Mouse (Mus musculus) ovary, adult 18-20 months (tissue): Measurements from ENCODE around the gene Letm1.

Source experiments
- DNase-seq: peaks from one replicate; pipeline ENCODE4 v3.0.0; 2022; ENCODE audit warnings: low spot score, mixed read lengths

The Letm1 gene

DNA sequence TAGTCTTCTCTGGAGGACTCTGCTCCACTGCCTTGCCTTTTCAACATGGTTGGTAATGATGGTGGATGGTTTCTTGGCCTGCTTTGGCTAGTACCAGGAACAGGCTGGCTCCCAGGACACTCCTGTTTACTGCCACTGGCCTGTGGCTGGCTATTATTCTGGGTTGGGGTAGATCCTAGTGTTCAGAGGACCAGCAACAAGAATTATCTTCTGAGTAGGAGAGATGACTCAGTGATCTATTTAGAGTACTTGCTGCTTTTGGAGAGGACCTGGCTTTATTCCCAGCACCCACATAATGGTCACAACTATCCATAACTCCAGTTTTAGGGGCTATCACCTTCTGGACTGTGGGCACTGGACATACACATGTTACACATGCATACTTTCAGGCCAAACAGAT is 44.3 kb downstream of the Letm1 start:
- DNase-seq: no peak

GRCm38 (mm10) chr5:33737903-33738321 is 44.7 kb downstream of the Letm1 start:
- DNase-seq: no peak

- no peak for DNase-seq
Observed at GRCm38 (mm10) chr5:33736230-33736629, 46.4 kb downstream of the Letm1 start.

GRCm38 (mm10) chr5:33735412-33736092 is 47.1 kb downstream of the Letm1 start:
- no peak for DNase-seq

DNA sequence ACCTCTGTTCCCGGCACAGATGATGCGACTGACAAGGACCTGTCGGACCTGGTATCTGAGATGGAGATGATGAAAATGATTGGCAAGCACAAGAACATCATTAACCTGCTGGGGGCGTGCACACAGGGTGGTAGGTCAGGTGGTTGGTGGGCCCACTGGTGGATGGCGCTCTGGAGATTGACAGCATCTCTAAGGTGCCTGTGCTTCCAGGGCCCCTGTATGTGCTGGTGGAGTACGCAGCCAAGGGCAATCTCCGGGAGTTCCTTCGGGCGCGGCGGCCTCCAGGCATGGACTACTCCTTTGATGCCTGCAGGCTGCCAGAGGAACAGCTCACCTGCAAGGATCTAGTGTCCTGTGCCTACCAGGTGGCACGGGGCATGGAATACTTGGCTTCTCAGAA is 48.8 kb downstream of the Letm1 start:
- no peak for DNase-seq

DNA sequence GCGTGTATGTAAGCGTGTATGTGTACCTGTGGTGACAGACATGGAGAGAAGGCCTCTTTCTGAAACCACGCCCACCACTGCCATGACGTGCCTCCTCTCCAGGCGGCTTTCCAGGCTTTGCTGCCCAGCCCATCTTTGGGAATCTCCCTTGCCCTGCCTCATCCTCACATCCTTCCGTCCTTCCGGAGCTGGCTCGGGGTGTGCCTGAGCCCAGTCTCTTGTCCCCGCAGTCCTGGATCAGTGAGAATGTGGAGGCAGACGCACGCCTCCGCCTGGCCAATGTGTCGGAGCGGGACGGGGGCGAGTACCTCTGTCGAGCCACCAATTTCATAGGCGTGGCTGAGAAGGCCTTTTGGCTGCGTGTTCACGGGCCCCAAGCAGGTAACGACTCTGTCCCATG is 51.6 kb downstream of the Letm1 start:
- DNase-seq: no peak

GRCm38 (mm10) chr5:33730516-33730915 is 52.1 kb downstream of the Letm1 start:
- DNase-seq: no peak

- DNase-seq: no peak
Observed at GRCm38 (mm10) chr5:33728841-33729240, 53.8 kb downstream of the Letm1 start.

- no peak for DNase-seq
Observed at GRCm38 (mm10) chr5:33726891-33727290, 55.7 kb downstream of the Letm1 start.

DNA sequence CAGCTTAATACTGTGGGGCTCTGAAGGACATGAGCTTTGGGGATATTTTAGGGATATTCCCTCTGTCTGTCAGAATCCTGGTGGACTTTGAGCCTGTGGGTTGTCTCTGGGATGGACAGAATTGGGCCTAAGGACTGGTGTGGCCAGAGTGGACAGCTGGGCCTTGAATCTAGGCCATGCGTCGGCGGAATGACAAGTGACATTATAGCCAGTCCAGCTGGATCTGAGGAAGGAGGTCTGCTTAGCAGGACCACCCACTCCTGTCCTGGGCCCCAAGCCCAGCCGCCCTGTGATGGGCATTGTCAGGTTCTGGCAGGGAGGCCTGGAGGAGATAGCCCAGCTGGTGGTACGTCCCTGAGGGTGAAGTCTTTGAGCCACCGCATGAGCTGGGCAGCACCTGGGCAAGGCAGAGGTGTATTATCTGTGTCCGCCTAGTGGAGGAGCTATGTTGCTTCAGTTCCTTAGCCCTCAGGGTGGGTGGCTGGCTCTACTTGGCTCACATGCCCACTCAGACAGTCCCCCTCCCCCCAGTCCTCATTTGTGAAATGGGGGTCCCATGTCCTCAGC is 56.5 kb downstream of the Letm1 start:
- DNase-seq: no peak

DNA sequence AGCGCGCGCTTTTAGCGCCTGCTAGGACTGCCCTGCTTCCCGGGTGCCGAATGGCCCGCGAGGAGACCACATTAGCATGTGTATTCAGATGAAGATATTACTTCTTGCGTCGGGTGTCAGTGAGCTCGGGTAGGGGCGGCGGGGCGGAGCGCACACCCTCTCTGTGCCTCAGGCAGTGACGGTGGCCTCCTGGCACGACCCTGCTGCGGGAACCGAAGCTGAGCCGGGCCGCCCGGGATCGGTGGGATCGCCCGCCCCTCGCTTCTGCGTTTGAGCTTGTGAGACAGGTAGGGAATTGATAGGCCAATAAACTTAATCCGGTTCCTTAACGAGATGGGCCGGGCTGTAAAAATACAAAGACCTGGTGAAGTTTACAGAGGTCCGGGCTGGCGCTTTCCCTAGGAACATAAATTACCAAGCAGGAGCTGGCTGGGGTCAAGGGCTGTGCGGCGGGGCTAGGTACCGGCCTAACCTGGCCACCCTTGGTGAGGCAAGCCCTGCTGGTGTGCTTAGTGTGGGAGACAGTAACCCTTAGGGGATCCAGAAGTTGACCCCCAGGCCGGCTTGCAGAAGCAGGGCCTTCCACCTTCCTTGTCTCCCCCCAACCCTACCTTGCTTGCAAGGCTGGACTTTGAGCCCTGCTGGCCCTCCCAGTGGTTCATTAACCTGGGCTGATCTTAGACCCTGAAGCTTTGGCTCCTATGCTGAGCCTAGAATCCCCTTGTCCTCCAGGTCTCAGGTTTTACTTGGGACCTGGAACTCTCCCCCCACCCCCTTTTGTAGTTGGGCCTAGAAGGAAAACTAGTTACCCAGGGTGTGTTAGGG is 58.8 kb downstream of the Letm1 start:
- no peak for DNase-seq

GRCm38 (mm10) chr5:33723019-33723640 is 59.5 kb downstream of the Letm1 start:
- no peak for DNase-seq

DNA sequence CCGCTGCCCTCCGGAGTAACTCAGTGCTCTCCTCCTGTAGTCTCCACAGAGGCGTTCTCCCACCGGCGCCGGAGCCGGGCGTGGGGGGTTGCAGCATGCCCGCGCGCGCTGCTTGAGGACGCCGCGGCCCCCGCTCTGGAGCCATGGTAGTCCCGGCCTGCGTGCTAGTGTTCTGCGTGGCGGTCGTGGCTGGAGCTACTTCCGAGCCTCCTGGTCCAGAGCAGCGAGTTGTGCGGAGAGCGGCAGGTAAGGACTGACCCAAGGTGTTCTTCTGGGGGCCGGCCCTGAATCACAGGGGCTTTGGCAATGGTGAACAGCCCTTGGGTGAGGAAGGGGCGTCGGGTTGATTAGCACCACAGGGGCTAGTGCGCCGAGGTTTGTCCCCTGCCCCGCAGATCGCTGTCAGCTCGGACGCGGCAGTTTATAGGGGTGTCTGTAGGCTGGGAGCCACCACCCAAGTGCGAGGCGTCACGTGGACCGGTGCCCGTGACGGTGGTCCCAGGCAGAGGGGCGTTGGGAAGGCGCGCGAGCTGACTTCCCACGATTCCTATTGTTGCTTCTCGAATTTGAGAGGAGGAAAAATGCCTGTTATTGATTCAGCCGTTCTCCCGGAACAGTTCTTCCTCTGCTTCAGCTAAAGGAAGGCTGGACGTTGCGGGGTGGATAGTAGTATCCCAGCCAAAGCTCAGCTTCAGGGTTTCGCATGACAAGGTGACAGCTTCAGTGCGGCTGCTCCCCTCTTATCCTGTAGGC is 60.2 kb downstream of the Letm1 start:
- no peak for DNase-seq

DNA sequence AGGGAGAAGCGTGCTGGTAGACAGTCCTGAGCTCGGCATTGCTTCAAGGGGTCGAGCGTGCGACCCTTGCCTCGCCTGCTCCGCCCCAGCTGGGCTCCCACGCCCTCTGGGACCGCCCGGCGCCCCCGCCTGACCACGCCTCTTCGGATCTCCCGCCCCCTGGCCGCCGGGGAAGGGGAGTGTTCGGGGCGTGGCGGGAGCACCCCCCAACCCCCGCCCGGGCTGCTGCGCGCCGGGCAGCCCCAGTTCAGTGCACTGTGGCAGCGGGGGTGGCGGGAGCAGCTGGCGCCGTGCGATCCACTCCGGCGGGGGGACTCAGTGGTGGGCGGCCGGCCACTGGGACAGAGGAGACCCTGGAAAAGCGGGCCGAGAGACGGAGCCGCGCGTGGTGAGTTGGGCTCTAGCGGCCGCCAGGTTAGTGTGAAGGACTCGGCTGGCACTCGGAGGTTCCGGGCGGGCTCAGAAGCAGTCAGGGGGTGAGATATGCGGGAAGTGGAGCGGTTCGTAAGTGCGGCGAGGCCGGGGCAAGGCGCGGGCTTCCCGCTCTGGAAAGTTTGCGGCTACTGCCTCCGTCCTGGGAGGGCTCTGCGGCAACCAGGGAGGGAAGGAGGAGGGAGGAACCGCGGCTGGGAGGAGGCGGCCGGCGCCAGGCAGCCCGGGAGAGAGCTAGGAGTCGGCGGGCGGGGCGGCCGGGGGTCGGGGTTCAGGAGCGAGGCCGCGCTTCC is 60.9 kb downstream of the Letm1 start, which contains the start of gene Fgfr3:
TSS of gene Fgfr3 (plus strand) at position 134 of the 725 bp plus-strand sequence.
- DNase-seq: peak; percentile 50

- no peak for DNase-seq
Observed at GRCm38 (mm10) chr5:33720852-33721490, 61.6 kb downstream of the Letm1 start.

DNA sequence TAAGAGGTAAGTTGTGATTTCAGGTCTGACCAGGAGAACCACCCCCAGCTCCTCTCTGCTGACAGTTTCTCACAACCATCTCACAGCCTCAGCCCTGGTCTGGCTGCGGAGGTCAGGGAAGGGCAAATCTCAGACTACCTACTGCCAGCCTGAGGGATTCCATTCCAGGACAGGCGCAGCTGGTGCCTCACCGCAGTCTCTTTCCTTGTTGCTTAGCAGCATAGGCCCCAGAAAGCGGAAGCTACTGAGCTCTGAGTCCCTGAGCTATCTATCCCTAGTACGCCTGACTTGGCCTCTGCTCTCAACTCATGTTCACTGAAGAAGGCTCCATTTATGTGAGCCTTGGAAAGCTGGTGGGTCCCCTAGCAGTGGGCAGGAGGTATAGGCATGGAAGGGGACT is 64.2 kb downstream of the Letm1 start:
- DNase-seq: no peak

GRCm38 (mm10) chr5:33716467-33716866 is 66.2 kb downstream of the Letm1 start:
- no peak for DNase-seq

GRCm38 (mm10) chr5:33715182-33715581 is 67.4 kb downstream of the Letm1 start:
- no peak for DNase-seq

DNA sequence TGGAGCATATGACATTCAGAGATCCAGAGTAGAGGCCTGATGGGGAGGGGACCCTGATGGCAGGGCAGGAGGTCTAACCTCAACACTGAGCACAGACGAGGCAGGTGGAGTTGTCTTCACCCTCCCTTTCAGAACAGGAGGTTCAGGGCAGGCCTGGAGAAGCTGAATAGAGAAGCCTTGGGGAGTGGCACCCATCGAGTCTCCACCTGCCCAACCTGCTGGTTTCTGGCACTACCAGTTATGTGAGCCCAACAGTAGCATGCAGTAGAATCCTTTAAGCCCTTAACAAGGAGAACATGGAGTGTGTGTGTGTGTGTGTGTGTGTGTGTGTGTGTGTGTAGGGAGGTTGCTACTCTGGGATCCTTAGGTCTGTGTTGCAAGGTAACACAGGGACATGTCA is 70.1 kb downstream of the Letm1 start:
- DNase-seq: no peak

GRCm38 (mm10) chr5:33709037-33709436 is 73.6 kb downstream of the Letm1 start:
- DNase-seq: no peak

DNA sequence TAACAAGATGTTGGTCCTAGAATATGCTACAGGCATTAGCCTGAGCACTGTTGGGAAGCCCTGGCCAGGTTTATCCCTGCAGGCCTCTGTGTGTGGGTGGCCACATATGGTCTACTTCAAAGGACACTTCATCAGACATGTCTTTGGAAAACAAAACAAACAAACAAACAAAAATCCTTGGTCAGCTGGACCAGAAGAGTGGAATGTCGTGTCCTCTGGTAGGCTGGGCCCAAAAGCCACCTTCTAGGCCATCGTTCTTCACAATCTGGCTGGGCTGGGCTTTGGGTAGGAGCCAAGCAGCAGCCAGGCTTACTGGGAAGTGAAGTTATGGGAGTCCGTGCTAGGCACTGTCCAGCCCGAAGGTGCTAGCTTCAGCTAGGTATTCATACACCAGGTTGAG is 75.5 kb downstream of the Letm1 start:
- DNase-seq: no peak
